Mouse (Mus musculus): ENCODE measurements around the gene Cbfb. TPM values are rescaled to one million over a fixed set of nuclear protein-coding genes. Genes with fewer than 3 reads are reported as not detected.

Gene Cbfb
- polyA plus RNA-seq, 1 experiment from 2014 or later, result 73.1 TPM

Other genes with a start within 250 kb of the Cbfb start
- not detected in 2 replicates for gene Ces2e, start 244.4 kb upstream of the Cbfb start, polyA plus RNA-seq (2016; fragmentation: Nextera tagmentation; extraction: Ambion mirVana)
- not detected in 2 replicates for gene Ces2f, start 223.3 kb upstream of the Cbfb start, polyA plus RNA-seq (2016; fragmentation: Nextera tagmentation; extraction: Ambion mirVana)
- not detected in 2 replicates for gene Ces2g, start 209.0 kb upstream of the Cbfb start, polyA plus RNA-seq (2016; fragmentation: Nextera tagmentation; extraction: Ambion mirVana)
- not detected in 2 replicates for gene Ces2h, start 169.8 kb upstream of the Cbfb start, polyA plus RNA-seq (2016; fragmentation: Nextera tagmentation; extraction: Ambion mirVana)
- not detected in 2 replicates for gene Ces3a, start 122.1 kb upstream of the Cbfb start, polyA plus RNA-seq (2016; fragmentation: Nextera tagmentation; extraction: Ambion mirVana)
- not detected in 2 replicates for gene Ces3b, start 86.9 kb upstream of the Cbfb start, polyA plus RNA-seq (2016; fragmentation: Nextera tagmentation; extraction: Ambion mirVana)
- not detected in 2 replicates for gene Ces4a, start 38.9 kb upstream of the Cbfb start, polyA plus RNA-seq (2016; fragmentation: Nextera tagmentation; extraction: Ambion mirVana)
- 26.4 and 27.1 TPM in 2 replicates for gene D230025D16Rik, start 54.5 kb downstream of the Cbfb start, polyA plus RNA-seq (2016; fragmentation: Nextera tagmentation; extraction: Ambion mirVana)
- 6.5 TPM in 2 replicates for gene B3gnt9, start 84.5 kb downstream of the Cbfb start, polyA plus RNA-seq (2016; fragmentation: Nextera tagmentation; extraction: Ambion mirVana)
- 18.7 and 21.2 TPM in 2 replicates for gene Tradd, start 93.9 kb downstream of the Cbfb start, polyA plus RNA-seq (2016; fragmentation: Nextera tagmentation; extraction: Ambion mirVana)
- 0.90 and 1.0 TPM in 2 replicates for gene Fbxl8, start 94.0 kb downstream of the Cbfb start, polyA plus RNA-seq (2016; fragmentation: Nextera tagmentation; extraction: Ambion mirVana)
- gene Hsf4, start 99.1 kb downstream of the Cbfb start, polyA plus RNA-seq (2016; fragmentation: Nextera tagmentation; extraction: Ambion mirVana), result 0.19 and 0.20 TPM in 2 replicates
- 3.5 and 4.3 TPM in 2 replicates for gene Nol3, start 105.5 kb downstream of the Cbfb start, polyA plus RNA-seq (2016; fragmentation: Nextera tagmentation; extraction: Ambion mirVana)
- gene 4931428F04Rik, start 119.2 kb downstream of the Cbfb start, polyA plus RNA-seq (2016; fragmentation: Nextera tagmentation; extraction: Ambion mirVana), result 70.6 and 78.4 TPM in 2 replicates
- 15.9 and 16.3 TPM in 2 replicates for gene Exoc3l, start 125.4 kb downstream of the Cbfb start, polyA plus RNA-seq (2016; fragmentation: Nextera tagmentation; extraction: Ambion mirVana)
- gene E2f4, start 127.0 kb downstream of the Cbfb start, polyA plus RNA-seq (2016; fragmentation: Nextera tagmentation; extraction: Ambion mirVana), result 66.0 and 75.6 TPM in 2 replicates
- 1.5 and 2.2 TPM in 2 replicates for gene Elmo3, start 134.9 kb downstream of the Cbfb start, polyA plus RNA-seq (2016; fragmentation: Nextera tagmentation; extraction: Ambion mirVana)
- gene Lrrc29, start 155.6 kb downstream of the Cbfb start, polyA plus RNA-seq (2016; fragmentation: Nextera tagmentation; extraction: Ambion mirVana), result 1.2 and 1.3 TPM in 2 replicates
- 112 and 113 TPM in 2 replicates for gene Tmem208, start 155.7 kb downstream of the Cbfb start, polyA plus RNA-seq (2016; fragmentation: Nextera tagmentation; extraction: Ambion mirVana)
- 0.92 and 0.98 TPM in 2 replicates for gene Fhod1, start 177.3 kb downstream of the Cbfb start, polyA plus RNA-seq (2016; fragmentation: Nextera tagmentation; extraction: Ambion mirVana)
- 4.4 and 4.5 TPM in 2 replicates for gene Slc9a5, start 178.2 kb downstream of the Cbfb start, polyA plus RNA-seq (2016; fragmentation: Nextera tagmentation; extraction: Ambion mirVana)
- 0.35 and 0.75 TPM in 2 replicates for gene Plekhg4, start 202.6 kb downstream of the Cbfb start, polyA plus RNA-seq (2016; fragmentation: Nextera tagmentation; extraction: Ambion mirVana)
- gene Kctd19, start 242.8 kb downstream of the Cbfb start, polyA plus RNA-seq (2016; fragmentation: Nextera tagmentation; extraction: Ambion mirVana), result not detected in 2 replicates
- gene Lrrc36, start 242.9 kb downstream of the Cbfb start, polyA plus RNA-seq (2016; fragmentation: Nextera tagmentation; extraction: Ambion mirVana), result 1.6 and 1.8 TPM in 2 replicates

Measured in neural tube, embryonic 12.5 days (tissue).